Mouse (Mus musculus) right cerebral cortex, postnatal 4 days (tissue): ENCODE measurements at regions not wholly inside any gene's neighbourhood (a gene's known extent, or its start where the extent isn't known, plus 50 kb on each side); places are given as distances from the start of the nearest gene placed in this dataset.

Experiments used
- DNase-seq: peaks from one replicate; pipeline ENCODE4 v3.0.0-alpha.2; 2022

GRCm38 (mm10) chr12:25169611-25170010 lies 72.7 kb upstream of the Id2 start:
- DNase-seq = no peak

DNA sequence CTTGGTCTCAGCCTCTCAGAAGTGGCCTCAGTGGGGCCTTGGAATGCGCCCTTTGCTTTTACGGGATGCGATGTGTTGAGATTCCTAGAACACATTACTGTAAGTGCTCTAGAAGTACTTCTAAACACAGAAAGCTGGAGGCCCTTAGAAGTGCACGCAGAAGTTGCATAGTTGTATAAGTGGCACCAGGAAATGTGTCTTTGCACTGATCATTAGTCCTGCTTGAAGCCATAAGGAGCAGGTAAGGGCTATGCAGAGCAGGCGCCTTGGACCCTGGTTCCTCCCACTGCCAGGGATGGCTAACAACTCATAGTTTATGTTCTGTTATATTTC lies 71.2 kb upstream of the Id2 start:
- DNase-seq = no peak

GRCm38 (mm10) chr12:25167504-25168212 lies 70.7 kb upstream of the Id2 start:
- DNase-seq = no peak

GRCm38 (mm10) chr12:25166525-25166924 lies 69.6 kb upstream of the Id2 start:
- no peak for DNase-seq

- DNase-seq = no peak
Measured at GRCm38 (mm10) chr12:25165650-25166049, 68.7 kb upstream of the Id2 start.

DNA sequence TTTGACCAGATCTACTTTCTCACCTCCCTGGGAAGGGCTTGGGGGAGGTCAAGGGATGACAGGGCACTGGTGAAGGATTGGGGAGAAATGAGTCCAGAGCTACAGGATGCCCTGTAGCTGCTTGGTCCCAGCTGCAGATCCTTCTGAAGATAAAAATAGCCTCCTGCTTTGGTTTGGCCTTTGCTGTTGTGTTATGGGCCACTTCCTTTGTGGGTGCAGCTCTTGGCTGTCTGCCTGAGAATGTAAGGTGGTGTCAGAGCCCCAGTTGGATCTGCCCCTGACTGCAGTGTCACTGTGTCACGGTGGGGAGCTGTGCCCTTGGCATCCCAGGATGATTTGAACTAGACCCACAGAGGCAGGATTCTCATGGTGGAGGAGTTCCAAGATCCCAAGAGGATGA lies 67.8 kb upstream of the Id2 start:
- no peak for DNase-seq

GRCm38 (mm10) chr12:25163541-25163940 lies 66.6 kb upstream of the Id2 start:
- DNase-seq = no peak

DNA sequence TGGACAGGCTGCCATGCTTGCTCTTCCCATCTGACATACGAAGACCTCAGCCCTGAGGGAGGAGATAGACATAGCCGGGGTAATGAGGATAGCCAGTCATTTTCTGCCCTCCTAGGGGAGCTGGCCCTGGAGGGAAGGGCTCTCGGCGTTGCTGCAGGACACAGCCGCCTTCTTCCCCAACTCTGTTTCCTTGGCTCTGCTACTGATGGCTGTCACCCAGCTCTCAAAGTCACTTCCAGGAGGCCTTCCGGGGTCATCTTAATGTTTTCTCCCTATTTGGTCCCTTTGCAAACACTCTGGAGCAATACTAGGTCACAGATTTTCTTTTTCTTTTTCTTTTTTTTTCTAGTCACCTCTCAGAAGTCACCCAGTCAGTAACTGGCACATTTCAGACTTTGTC lies 65.9 kb upstream of the Id2 start:
- DNase-seq = no peak

GRCm38 (mm10) chr12:25161939-25162338 lies 65.0 kb upstream of the Id2 start:
- no peak for DNase-seq

GRCm38 (mm10) chr12:25160990-25161843 lies 64.3 kb upstream of the Id2 start:
- DNase-seq = no peak

GRCm38 (mm10) chr12:25159091-25159490 lies 62.2 kb upstream of the Id2 start:
- no peak for DNase-seq

GRCm38 (mm10) chr12:25157238-25157637 lies 60.3 kb upstream of the Id2 start:
- DNase-seq = no peak

- DNase-seq = no peak
Measured at GRCm38 (mm10) chr12:25155396-25155795, 58.5 kb upstream of the Id2 start.

GRCm38 (mm10) chr12:25148099-25148498 lies 51.2 kb upstream of the Id2 start:
- no peak for DNase-seq
